Mouse (Mus musculus) midbrain, embryonic 12.5 days (tissue): ENCODE data around the gene Bicc1. TPM values are rescaled to one million over a fixed set of nuclear protein-coding genes. Genes with fewer than 3 reads are reported as not detected.

ENCODE experiments used
- ATAC-seq: fragments of 200-750 bp; cut with Nextera tagmentation; 2 replicates; pipeline ENCODE4 v1.8.0; 2017; ENCODE audit warnings: low read depth, moderate TSS enrichment, moderate library complexity; ENCODE audit not compliant: low FRiP score
- H3K27ac ChIP-seq: fragments of 300-500 bp; sonication (generic); replicated peaks from 2 replicates; pipeline ENCODE4 v1.5.1; 2016; ENCODE audit warnings: mild to moderate bottlenecking
- H3K27me3 ChIP-seq: fragments of 300-500 bp; sonication (generic); 2 replicates; pipeline ENCODE4 v1.6.1; 2016; ENCODE audit warnings: mild to moderate bottlenecking
- H3K36me3 ChIP-seq: fragments of 300-500 bp; sonication (generic); 2 replicates; pipeline ENCODE4 v1.6.1; 2016
- H3K4me1 ChIP-seq: fragments of 300-500 bp; sonication (generic); 2 replicates; pipeline ENCODE4 v1.6.1; 2016
- H3K4me2 ChIP-seq: fragments of 300-500 bp; sonication (generic); replicated peaks from 2 replicates; pipeline ENCODE4 v1.6.1; 2016; ENCODE audit warnings: mild to moderate bottlenecking, moderate library complexity
- H3K4me3 ChIP-seq: fragments of 300-500 bp; sonication (generic); 2 replicates; pipeline ENCODE4 v1.5.1; 2016; ENCODE audit warnings: mild to moderate bottlenecking
- H3K9ac ChIP-seq: fragments of 300-500 bp; sonication (generic); replicated peaks from 2 replicates; pipeline ENCODE4 v1.6.1; 2016; ENCODE audit warnings: mild to moderate bottlenecking, moderate library complexity
- H3K9me3 ChIP-seq: fragments of 300-500 bp; sonication (generic); 2 replicates; pipeline ENCODE4 v1.6.1; 2016; ENCODE audit warnings: mild to moderate bottlenecking
- WGBS: fragments of 180-500 bp; shearing (Covaris S2); methylation state at CpG from one replicate; pipeline ENCODE4 v1.1.7; 2016; 5-methylcytosine and 5-hydroxymethylcytosine counted together
- polyA plus RNA-seq: library from polyadenylated mRNA; unstranded; fragments of >200 nt; fragmentation: Nextera tagmentation; extraction: Ambion mirVana; gene quantifications from 2 replicates; pipeline ENCODE4 v1.2.1, GENCODE M21; 2016

Bicc1 gene
- polyA plus RNA-seq, 1 experiment from 2014 or later, result 15.2 TPM

DNA sequence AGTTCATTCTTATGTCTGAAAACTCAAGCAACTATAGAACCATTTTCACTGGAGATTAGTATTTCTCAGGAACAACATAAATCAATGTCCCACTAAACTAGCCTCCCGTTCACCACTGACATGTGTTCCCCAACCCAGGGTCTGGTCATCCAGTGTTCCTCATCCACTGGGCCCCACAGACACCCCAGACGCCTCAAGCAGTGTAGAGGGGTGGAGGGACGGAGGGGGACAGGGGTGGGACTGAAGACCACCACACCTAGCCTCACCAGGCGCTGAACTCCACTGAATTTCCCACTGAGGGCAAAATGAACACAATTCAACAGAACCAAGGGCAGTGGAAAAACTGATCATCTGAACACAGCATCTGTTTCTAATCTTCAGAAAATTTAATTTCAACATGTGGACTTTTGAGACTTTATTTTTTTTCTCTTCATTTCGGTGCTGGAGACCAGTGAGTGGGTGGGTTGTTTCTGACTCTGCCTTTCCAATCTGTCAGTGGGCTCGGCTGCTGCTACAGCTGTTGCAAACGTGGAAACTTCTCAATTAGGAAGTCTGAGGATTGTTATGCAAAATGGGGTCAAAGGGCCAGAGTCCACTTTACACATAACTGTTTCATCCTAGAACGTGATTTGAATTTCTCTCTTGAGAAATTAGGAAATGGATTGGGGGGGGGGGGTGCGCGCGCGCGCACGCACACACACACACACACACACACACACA lies 21.2 kb downstream of the Bicc1 start:
- Histone ChIP-seq H3K4me1 (0 out of 2 replicates have a peak, but pooled peaks cover 7% of the 10 kb centered on the region), H3K9me3 (0 out of 2 replicates have a peak, but pooled peaks cover under 1% of the 10 kb centered on the region), H3K4me2 (no peak overlapping the region), H3K9ac (no peak overlapping the region), H3K36me3 (no peaks in the 10 kb centered on the region), H3K4me3 (no peak overlapping the region), H3K27ac (no peak overlapping the region), H3K27me3 (no peaks in the 10 kb centered on the region)
- no peak for ATAC-seq
- WGBS, result 50% methylated on average over 9 of the region's 14 CpGs

DNA sequence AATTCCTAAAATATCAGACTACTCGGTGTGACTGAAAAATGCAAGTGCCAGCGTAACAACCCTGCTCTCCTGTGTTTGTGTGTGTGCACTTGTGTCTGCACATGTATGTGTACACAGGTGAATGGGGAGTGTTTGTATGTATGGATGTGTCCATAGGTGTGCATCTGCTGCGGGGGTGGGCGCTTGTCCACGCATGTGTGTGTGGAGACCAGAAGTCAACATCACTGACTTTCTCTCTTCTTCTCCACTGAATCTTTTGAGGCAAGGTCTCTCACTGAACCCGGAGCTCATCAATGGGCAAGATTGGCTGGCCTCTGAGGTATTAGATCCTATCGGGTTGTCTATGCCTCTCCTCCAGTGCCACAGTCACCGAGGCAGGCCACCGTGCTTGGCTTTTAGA lies 21.9 kb downstream of the Bicc1 start:
- Histone ChIP-seq H3K4me1 (0 out of 2 replicates have a peak, but pooled peaks cover 7% of the 10 kb centered on the region), H3K4me3 (no peak overlapping the region), H3K27me3 (no peaks in the 10 kb centered on the region), H3K9me3 (no peaks in the 10 kb centered on the region), H3K36me3 (no peaks in the 10 kb centered on the region), H3K27ac (no peak overlapping the region), H3K4me2 (no peak overlapping the region), H3K9ac (no peak overlapping the region)
- 95% methylated on average over 9 of the region's 9 CpGs for WGBS
- no peak for ATAC-seq

- Histone ChIP-seq H3K4me2 (no peak overlapping the region), H3K27me3 (no peaks in the 10 kb centered on the region), H3K9ac (no peak overlapping the region), H3K4me1 (no peaks in the 10 kb centered on the region), H3K4me3 (no peak overlapping the region), H3K9me3 (no peaks in the 10 kb centered on the region), H3K36me3 (no peaks in the 10 kb centered on the region), H3K27ac (no peak overlapping the region)
- 55% methylated on average over 9 of the region's 9 CpGs for WGBS
- no peak for ATAC-seq
Measured at GRCm38 (mm10) chr10:71131333-71131732, 28.2 kb downstream of the Bicc1 start.

DNA sequence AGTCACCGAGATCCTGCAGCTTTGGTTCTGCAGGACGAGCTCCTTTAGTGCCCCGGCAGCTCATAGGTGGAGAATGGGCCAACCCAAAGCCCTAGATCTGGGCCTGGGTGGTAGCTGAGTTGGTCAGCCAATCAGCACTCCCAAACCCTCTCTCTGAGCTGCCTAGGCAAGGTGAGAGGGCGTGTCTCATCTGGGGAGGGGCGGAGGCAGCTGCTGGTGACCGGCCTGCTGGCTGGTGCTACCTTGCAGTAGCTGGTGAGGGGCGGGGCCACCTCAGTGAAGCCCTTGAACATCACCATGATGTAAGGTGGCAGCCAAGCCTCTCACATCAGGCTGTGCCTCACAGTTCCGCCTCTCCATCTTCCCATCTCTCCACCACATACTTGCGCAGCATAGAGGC lies 29.2 kb downstream of the Bicc1 start:
- H3K27ac ChIP-seq, result no peak overlapping the region
- H3K4me3 ChIP-seq, result no peak overlapping the region
- H3K9me3 ChIP-seq, result no peaks in the 10 kb centered on the region
- 61% methylated on average over 9 of the region's 9 CpGs for WGBS
- H3K27me3 ChIP-seq, result no peaks in the 10 kb centered on the region
- no peaks in the 10 kb centered on the region for H3K4me1 ChIP-seq
- H3K9ac ChIP-seq, result no peak overlapping the region
- no peak overlapping the region for H3K4me2 ChIP-seq
- no peaks in the 10 kb centered on the region for H3K36me3 ChIP-seq
- ATAC-seq, result no peak

DNA sequence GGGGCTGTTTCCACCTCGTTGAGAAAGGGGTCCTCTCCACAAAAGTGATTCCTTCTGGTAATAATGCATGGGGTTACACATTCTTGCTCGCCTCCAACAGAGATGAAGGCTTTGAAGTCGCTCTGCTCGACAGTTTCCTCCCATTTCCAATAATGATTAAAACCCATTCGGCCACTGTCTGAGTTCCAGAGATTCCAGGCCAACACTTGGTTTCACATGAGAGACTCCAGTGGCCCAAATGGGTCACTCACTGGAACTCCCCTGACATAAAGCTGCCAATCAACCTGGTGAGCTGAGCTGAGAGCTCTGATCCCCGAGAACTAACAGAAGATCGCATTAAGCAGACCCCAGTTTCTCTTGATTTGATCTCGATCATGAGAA lies 31.6 kb downstream of the Bicc1 start:
- H3K4me1 ChIP-seq, result no peaks in the 10 kb centered on the region
- no peaks in the 10 kb centered on the region for H3K36me3 ChIP-seq
- no peaks in the 10 kb centered on the region for H3K9me3 ChIP-seq
- whole genome bisulfite sequencing, result 40% methylated on average over 8 of the region's 8 CpGs
- ATAC-seq, result no peak
- H3K9ac ChIP-seq, result no peak overlapping the region
- no peak overlapping the region for H3K4me2 ChIP-seq
- no peak overlapping the region for H3K27ac ChIP-seq
- H3K27me3 ChIP-seq, result no peaks in the 10 kb centered on the region
- no peak overlapping the region for H3K4me3 ChIP-seq

GRCm38 (mm10) chr10:71127278-71127950 lies 32.1 kb downstream of the Bicc1 start:
- H3K4me1 ChIP-seq, result no peaks in the 10 kb centered on the region
- H3K27me3 ChIP-seq, result no peaks in the 10 kb centered on the region
- WGBS, result 72% methylated on average over 13 of the region's 13 CpGs
- H3K9ac ChIP-seq, result no peak overlapping the region
- no peak for ATAC-seq
- no peak overlapping the region for H3K4me3 ChIP-seq
- H3K9me3 ChIP-seq, result no peaks in the 10 kb centered on the region
- H3K27ac ChIP-seq, result no peak overlapping the region
- no peaks in the 10 kb centered on the region for H3K36me3 ChIP-seq
- no peak overlapping the region for H3K4me2 ChIP-seq

DNA sequence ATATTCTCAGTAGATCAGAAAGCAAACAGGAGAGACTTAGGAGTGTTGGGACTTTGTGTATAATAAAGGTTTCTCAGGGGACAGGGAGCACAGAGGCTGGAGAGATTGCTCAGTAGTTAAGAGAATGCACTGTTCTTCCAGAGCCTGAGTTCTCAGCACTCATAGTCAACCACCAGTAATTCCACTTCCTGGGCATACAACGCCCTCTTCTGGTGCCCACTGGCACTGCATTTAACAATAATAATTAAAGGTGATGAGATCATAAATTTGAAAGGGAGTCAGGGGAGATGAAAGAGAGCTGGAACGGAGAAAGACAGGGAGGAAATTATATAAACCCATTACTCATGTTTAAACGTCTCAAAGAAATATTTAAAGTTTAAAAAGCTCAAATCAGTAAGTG lies 35.5 kb downstream of the Bicc1 start:
- whole genome bisulfite sequencing, result 58% methylated on average over 3 of the region's 3 CpGs
- no peak for ATAC-seq
- Histone ChIP-seq H3K36me3 (no peaks in the 10 kb centered on the region), H3K4me1 (no peaks in the 10 kb centered on the region), H3K9ac (no peak overlapping the region), H3K9me3 (no peaks in the 10 kb centered on the region), H3K4me2 (no peak overlapping the region), H3K4me3 (no peak overlapping the region), H3K27me3 (no peaks in the 10 kb centered on the region), H3K27ac (no peak overlapping the region)

DNA sequence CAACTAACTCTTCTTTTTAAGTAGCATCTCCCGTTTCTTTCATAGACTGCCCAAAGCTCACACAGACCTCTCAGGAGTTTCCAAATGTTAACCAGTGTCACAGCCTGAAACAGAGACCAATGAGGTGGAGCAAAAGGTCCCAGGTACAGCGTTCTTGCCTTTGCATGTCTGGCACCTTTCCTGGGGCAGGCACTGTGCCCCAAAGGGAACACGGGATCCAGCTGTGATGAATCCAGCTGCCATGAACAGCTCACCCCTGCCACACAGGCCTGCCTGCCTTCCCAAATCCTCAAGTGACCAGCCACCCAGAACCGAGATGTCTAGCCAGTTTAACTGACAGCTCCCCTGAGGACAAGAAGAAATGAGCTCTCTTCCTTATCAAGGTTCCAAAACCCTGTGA lies 36.1 kb downstream of the Bicc1 start:
- no peak overlapping the region for H3K9ac ChIP-seq
- H3K27me3 ChIP-seq, result no peaks in the 10 kb centered on the region
- no peaks in the 10 kb centered on the region for H3K9me3 ChIP-seq
- no peaks in the 10 kb centered on the region for H3K36me3 ChIP-seq
- WGBS, result 59% methylated on average over 4 of the region's 4 CpGs
- H3K27ac ChIP-seq, result no peak overlapping the region
- no peaks in the 10 kb centered on the region for H3K4me1 ChIP-seq
- no peak overlapping the region for H3K4me3 ChIP-seq
- ATAC-seq, result no peak
- H3K4me2 ChIP-seq, result no peak overlapping the region

GRCm38 (mm10) chr10:71122480-71122879 lies 37.0 kb downstream of the Bicc1 start:
- WGBS, result 76% methylated on average over 8 of the region's 8 CpGs
- no peak overlapping the region for H3K4me3 ChIP-seq
- no peak overlapping the region for H3K4me2 ChIP-seq
- no peaks in the 10 kb centered on the region for H3K9me3 ChIP-seq
- no peaks in the 10 kb centered on the region for H3K27me3 ChIP-seq
- H3K9ac ChIP-seq, result no peak overlapping the region
- H3K4me1 ChIP-seq, result no peaks in the 10 kb centered on the region
- no peak overlapping the region for H3K27ac ChIP-seq
- H3K36me3 ChIP-seq, result no peaks in the 10 kb centered on the region
- no peak for ATAC-seq

DNA sequence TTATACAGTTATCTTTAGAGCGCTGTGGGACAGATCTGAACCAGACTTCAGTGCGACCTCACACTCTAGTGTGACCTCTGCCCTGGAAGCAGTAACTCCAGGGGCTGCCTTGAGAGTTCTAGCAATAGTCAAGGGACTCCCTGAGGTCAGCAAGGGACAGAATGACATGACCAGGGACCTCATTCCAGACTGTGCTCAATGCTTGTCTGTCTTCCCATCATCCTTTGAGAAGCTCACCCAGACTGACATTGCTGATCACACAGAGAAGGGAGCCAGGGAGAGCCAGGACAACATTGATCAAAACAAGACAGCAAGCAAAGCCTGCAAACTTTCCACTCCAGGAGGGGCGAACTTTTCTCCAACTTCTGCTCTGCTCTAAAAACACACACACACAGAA lies 38.7 kb downstream of the Bicc1 start:
- Histone ChIP-seq H3K27ac (no peak overlapping the region), H3K27me3 (no peaks in the 10 kb centered on the region), H3K36me3 (no peaks in the 10 kb centered on the region), H3K9me3 (no peaks in the 10 kb centered on the region), H3K9ac (no peak overlapping the region), H3K4me1 (no peaks in the 10 kb centered on the region), H3K4me3 (no peak overlapping the region), H3K4me2 (no peak overlapping the region)
- ATAC-seq, result no peak
- WGBS, result 87% methylated on average over 3 of the region's 3 CpGs

DNA sequence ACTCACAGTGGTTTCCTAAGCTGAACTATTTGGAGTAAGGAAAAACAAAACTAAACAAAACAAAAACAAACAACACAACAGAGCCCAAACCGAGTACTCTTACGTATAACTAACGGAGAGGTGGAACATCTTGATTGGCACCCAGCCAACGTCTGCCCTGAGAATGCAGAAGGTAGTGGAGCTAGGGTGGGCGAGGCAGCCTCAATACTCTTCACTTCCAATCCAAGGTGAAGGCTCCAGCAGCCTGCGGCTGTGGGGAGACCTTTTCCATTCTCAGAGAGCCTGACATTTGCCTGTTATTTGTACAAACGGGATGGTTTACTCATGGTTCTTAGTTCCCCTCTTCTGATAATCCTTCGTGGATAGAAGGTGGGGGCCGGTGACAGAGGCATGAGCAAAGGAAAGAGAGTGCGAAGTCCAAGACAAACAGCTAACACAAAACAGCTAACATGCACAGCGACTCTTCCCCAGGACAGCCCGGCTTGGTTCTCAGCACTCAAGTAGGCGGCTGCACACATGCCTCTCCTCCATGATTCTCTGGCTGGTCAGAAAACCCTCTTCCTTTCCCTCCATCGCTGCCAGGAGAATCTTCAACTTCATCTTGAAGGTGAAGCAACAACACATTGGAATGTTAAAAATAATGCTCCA lies 39.3 kb downstream of the Bicc1 start:
- Histone ChIP-seq H3K4me2 (no peak overlapping the region), H3K36me3 (no peaks in the 10 kb centered on the region), H3K9ac (no peak overlapping the region), H3K27me3 (no peaks in the 10 kb centered on the region), H3K9me3 (no peaks in the 10 kb centered on the region), H3K4me3 (no peak overlapping the region), H3K4me1 (no peaks in the 10 kb centered on the region), H3K27ac (no peak overlapping the region)
- ATAC-seq, result no peak
- 82% methylated on average over 14 of the region's 14 CpGs for WGBS

DNA sequence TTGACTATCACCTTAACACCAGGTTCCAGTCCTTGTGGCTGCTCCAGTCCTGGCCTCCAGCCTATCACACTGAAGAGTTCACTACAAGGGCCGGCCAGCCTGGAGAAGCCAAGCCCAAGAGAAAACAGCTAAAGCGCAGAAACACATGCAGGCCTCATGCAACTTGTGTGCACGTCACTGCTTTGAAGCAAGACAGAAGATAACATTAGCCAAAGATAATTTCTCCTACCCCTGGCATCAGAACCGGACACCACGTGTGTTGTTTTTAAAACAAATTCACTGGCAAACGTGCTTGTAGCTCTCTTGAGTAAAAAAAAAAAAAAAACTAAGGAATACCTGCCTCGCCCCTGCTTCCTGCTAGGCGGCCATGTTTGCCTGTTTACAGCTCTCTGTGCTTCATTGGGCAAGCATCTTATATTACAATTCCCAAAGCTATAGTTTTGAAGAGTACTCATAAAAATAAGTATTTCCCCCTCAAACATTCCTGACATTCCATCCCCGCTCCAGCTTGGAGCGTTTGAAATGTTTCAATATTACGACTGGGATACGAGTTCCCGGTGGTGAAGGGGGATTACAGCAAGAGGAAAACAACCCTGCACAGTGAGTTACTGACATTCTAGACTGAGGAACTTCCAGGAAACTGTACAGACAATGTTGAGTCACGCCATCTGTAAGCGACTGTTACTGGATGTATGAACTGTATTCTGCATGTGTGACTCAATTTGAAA lies 40.2 kb downstream of the Bicc1 start:
- no peaks in the 10 kb centered on the region for H3K27me3 ChIP-seq
- H3K27ac ChIP-seq, result no peak overlapping the region
- 83% methylated on average over 15 of the region's 15 CpGs for WGBS
- no peaks in the 10 kb centered on the region for H3K9me3 ChIP-seq
- no peak overlapping the region for H3K4me2 ChIP-seq
- no peak for ATAC-seq
- H3K4me3 ChIP-seq, result no peak overlapping the region
- no peaks in the 10 kb centered on the region for H3K4me1 ChIP-seq
- H3K9ac ChIP-seq, result no peak overlapping the region
- no peaks in the 10 kb centered on the region for H3K36me3 ChIP-seq
